Mouse (Mus musculus) ES-E14 (cell line): Measurements from ENCODE around the gene Prr7. TPM values are rescaled to one million over a fixed set of nuclear protein-coding genes. Genes with fewer than 3 reads are reported as not detected.

Source experiments
- DNase-seq: peaks from one replicate; pipeline ENCODE4 v3.0.0-alpha.2; 2013; ENCODE audit warnings: low read depth, low spot score
- H3K27ac ChIP-seq: 2 replicates; pipeline ENCODE4 v1.5.1; 2012; ENCODE audit warnings: low read depth, mild to moderate bottlenecking, low read length, moderate library complexity, mixed read lengths; ENCODE audit not compliant: poor library complexity, insufficient read depth, severe bottlenecking
- H3K36me3 ChIP-seq: 2 replicates; pipeline ENCODE4 v1.6.1; 2012; ENCODE audit warnings: mild to moderate bottlenecking, low read length, moderate library complexity, mixed read lengths; ENCODE audit not compliant: control insufficient read depth, poor library complexity, insufficient read depth, severe bottlenecking
- H3K4me1 ChIP-seq, 2 experiments: fragments of 150-350 bp in 1 of 2; sonication (generic) in 1 of 2; 2 replicates each; pipeline ENCODE4 v1.6.1; 2012; ENCODE audit warnings: low read length in 2 of 2, mild to moderate bottlenecking in 1 of 2, mixed read lengths in 1 of 2; ENCODE audit not compliant: control insufficient read depth in 2 of 2, insufficient read depth in 2 of 2, poor library complexity in 1 of 2
- H3K4me3 ChIP-seq, 2 experiments: fragments of 150-350 bp in 1 of 2; sonication (generic) in 1 of 2; 2 replicates each; pipeline ENCODE4 v1.5.1; 2012; ENCODE audit warnings: low read length in 2 of 2, low read depth in 1 of 2, mild to moderate bottlenecking in 1 of 2, mixed read lengths in 1 of 2; ENCODE audit not compliant: insufficient read depth in 1 of 2, poor library complexity in 1 of 2, severe bottlenecking in 1 of 2
- H3K9ac ChIP-seq: 2 replicates; pipeline ENCODE4 v1.6.1; 2012; ENCODE audit warnings: low read depth, mild to moderate bottlenecking, low read length, mixed read lengths; ENCODE audit not compliant: poor library complexity, insufficient read depth, severe bottlenecking
- H3K9me3 ChIP-seq: fragments of 150-350 bp; sonication (generic); 2 replicates; pipeline ENCODE4 v1.6.1; 2012; ENCODE audit warnings: low read depth, mild to moderate bottlenecking, low read length; ENCODE audit not compliant: control insufficient read depth, insufficient read depth
- CHD2 ChIP-seq: IDR thresholded peaks from 2 replicates; pipeline ENCODE4 v1.6.1; 2014; ENCODE audit warnings: mild to moderate bottlenecking, low read depth, low read length, inconsistent platforms
- HCFC1 ChIP-seq: IDR thresholded peaks from 2 replicates; pipeline ENCODE4 v1.6.1; 2012; ENCODE audit warnings: low read length, inconsistent platforms, borderline replicate concordance; ENCODE audit not compliant: insufficient read depth
- MAFK ChIP-seq: IDR thresholded peaks from 2 replicates; pipeline ENCODE4 v1.6.1; 2014; ENCODE audit warnings: mild to moderate bottlenecking, low read depth, low read length, inconsistent platforms; ENCODE audit not compliant: insufficient read depth
- ZC3H11A ChIP-seq: IDR thresholded peaks from 2 replicates; pipeline ENCODE4 v1.6.1; 2012; ENCODE audit warnings: low read depth, mild to moderate bottlenecking, inconsistent platforms, low read length, borderline replicate concordance
- ZNF384 ChIP-seq: IDR thresholded peaks from 2 replicates; pipeline ENCODE4 v1.6.1; 2012; ENCODE audit warnings: low read depth, low read length, inconsistent platforms
- in situ Hi-C, 2 experiments: fragments of 600-800 bp; cut with MboI; formaldehyde crosslinking; loops; one replicate each; pipeline ENCODE4 v1.15.1; 2025; ENCODE audit warnings: low sequenced_read_pairs in 2 of 2, inconsistent platforms in 1 of 2; ENCODE audit not compliant: unreplicated experiment in 2 of 2
- total RNA-seq: library from RNA; depleted of rRNA; stranded (reverse); fragments of 300-350 nt; gene quantifications from 2 replicates; pipeline ENCODE4 v1.2.3, GENCODE M21; 2012

Gene Prr7
- total RNA-seq, 1 experiment: 2.5 TPM

GRCm38 (mm10) chr13:55482542-55482941 lies 18.5 kb downstream of the Prr7 start:
- Histone ChIP-seq H3K4me3 (no peak overlapping the region), H3K36me3 (no peaks in the 10 kb centered on the region), H3K9ac (no peak overlapping the region), H3K9me3 (no peaks in the 10 kb centered on the region), H3K4me1 (peaks cover 3 to 8% of the 10 kb centered on the region in 2 experiments; a peak in 2 of 4 replicates), H3K27ac (no peak overlapping the region)
- in situ Hi-C loops: no loop called here
- no peak for TF ChIP-seq ZNF384
- no peak for TF ChIP-seq ZC3H11A
- no peak for TF ChIP-seq HCFC1
- no peak for TF ChIP-seq CHD2
- no peak for TF ChIP-seq MAFK
- no peak for DNase-seq

GRCm38 (mm10) chr13:55483071-55483470 lies 19.0 kb downstream of the Prr7 start:
- TF ChIP-seq HCFC1 (no peak), MAFK (no peak), CHD2 (no peak), ZNF384 (no peak), ZC3H11A (no peak)
- Histone ChIP-seq H3K27ac (no peak overlapping the region), H3K4me1 (peaks cover 3 to 8% of the 10 kb centered on the region in 2 experiments; a peak in 2 of 4 replicates), H3K9ac (no peak overlapping the region), H3K4me3 (no peak overlapping the region), H3K9me3 (no peaks in the 10 kb centered on the region), H3K36me3 (no peaks in the 10 kb centered on the region)
- in situ Hi-C loops: no loop called here
- DNase-seq: no peak

GRCm38 (mm10) chr13:55483593-55483992 lies 19.5 kb downstream of the Prr7 start:
- Histone ChIP-seq H3K4me1 (peaks cover 3 to 10% of the 10 kb centered on the region in 2 experiments; a peak in 2 of 4 replicates), H3K27ac (no peak overlapping the region), H3K4me3 (no peak overlapping the region), H3K9ac (no peak overlapping the region), H3K9me3 (no peaks in the 10 kb centered on the region), H3K36me3 (no peaks in the 10 kb centered on the region)
- TF ChIP-seq ZNF384: no peak
- no peak for TF ChIP-seq MAFK
- no peak for TF ChIP-seq HCFC1
- no peak for TF ChIP-seq ZC3H11A
- no peak for TF ChIP-seq CHD2
- DNase-seq: no peak
- in situ Hi-C loops: no loop called here

- Histone ChIP-seq H3K4me3 (no peak overlapping the region), H3K4me1 (peaks cover 3 to 10% of the 10 kb centered on the region in 2 experiments; a peak in 2 of 4 replicates), H3K27ac (no peak overlapping the region), H3K36me3 (no peaks in the 10 kb centered on the region), H3K9ac (no peak overlapping the region), H3K9me3 (no peaks in the 10 kb centered on the region)
- DNase-seq: no peak
- in situ Hi-C loops: no loop called here
- TF ChIP-seq HCFC1 (no peak), ZC3H11A (no peak), ZNF384 (no peak), CHD2 (no peak), MAFK (no peak)
Measured at GRCm38 (mm10) chr13:55484520-55485088, 20.5 kb downstream of the Prr7 start.
